Mouse (Mus musculus) liver, postnatal 0 days (tissue): ENCODE data around the gene Mier3.

ENCODE experiments used
- CTCF ChIP-seq: sonication (generic); IDR thresholded peaks from 2 replicates; pipeline ENCODE4 v1.5.1; 2016; ENCODE audit warnings: antibody characterized with exemption, low read depth
- EP300 ChIP-seq: IDR thresholded peaks from 2 replicates; pipeline ENCODE4 v1.6.1; 2016; ENCODE audit warnings: antibody characterized with exemption, low read depth, mild to moderate bottlenecking

DNA sequence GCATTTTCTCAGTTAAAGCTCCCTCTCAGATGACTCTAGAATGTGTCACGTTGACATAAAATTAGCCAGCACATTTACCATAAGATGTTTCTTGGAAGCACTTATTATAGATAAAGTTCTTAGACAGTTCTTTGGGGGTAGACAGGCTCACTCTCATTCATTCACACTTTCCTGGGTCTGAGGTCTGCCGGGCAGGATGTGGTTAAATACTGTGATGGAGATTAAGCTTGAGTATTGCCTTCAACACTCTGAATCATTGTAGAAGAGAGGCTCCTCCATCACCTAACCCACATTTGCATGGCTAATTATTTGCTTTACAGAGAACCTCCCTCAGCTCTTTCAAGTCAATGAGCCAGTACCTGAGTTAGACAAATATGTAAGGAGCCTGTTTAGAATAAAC, 24.9 kb upstream of the Mier3 start:
- TF ChIP-seq CTCF: no peak
- TF ChIP-seq EP300: no peak
